Mouse (Mus musculus): Measurements from ENCODE around the gene Gins3. TPM values are rescaled to one million over a fixed set of nuclear protein-coding genes. Genes with fewer than 3 reads are reported as not detected.
A peak's percentile ranks its signal among the peaks of the same experiment; 100 is the strongest.

The Gins3 gene
- total RNA-seq, 2 experiments from 2014 or later = 2.2 to 3.0 TPM

GRCm38 (mm10) chr8:95694631-95695030 is 61.4 kb downstream of the Gins3 start:
- peak in 1 of 2 experiments; percentile 66 for DNase-seq (ENCODE audit: low spot score in 2 of 2)

Other genes with a start within 250 kb of the Gins3 start
- 10 to 100 TPM; 50.7 to 54.4 TPM for gene Cfap20, start 198.6 kb upstream of the Gins3 start, total RNA-seq (2021)
- 10 to 100 TPM; 69.8 to 74.0 TPM for gene Csnk2a2, start 143.4 kb upstream of the Gins3 start, total RNA-seq (2021)
- 1 to 10 TPM; 1.6 to 1.8 TPM for gene Ccdc113, start 99.4 kb upstream of the Gins3 start, total RNA-seq (2021)
- gene Prss54, start 57.1 kb upstream of the Gins3 start, total RNA-seq (2021) = not detected
- gene Ndrg4, start 43.5 kb downstream of the Gins3 start, total RNA-seq (2021) = 1,000 to 10,000 TPM; 1,366 to 1,373 TPM
- 10 to 100 TPM; 17.7 to 22.8 TPM for gene Setd6, start 82.4 kb downstream of the Gins3 start, total RNA-seq (2021)
- 100 to 1,000 TPM; 118 to 119 TPM for gene Cnot1, start 174.0 kb downstream of the Gins3 start, total RNA-seq (2021)
- 100 to 1,000 TPM; 134 to 165 TPM for gene Sap18b, start 191.9 kb downstream of the Gins3 start, total RNA-seq (2021)
- 10 to 100 TPM; 29.7 to 30.8 TPM for gene Slc38a7, start 220.1 kb downstream of the Gins3 start, total RNA-seq (2021)